Mouse (Mus musculus) activated CD4-positive, CD25-positive, alpha-beta regulatory T cell, adult 9 weeks (primary cell): ENCODE results near the gene Olfr963. TPM values are rescaled to one million over a fixed set of nuclear protein-coding genes. Genes with fewer than 3 reads are reported as not detected.

Experiments used
- polyA plus RNA-seq: library from polyadenylated mRNA; unstranded; fragments of 100-300 nt; shearing (Covaris generic); gene quantifications from one replicate; pipeline ENCODE4 v1.2.1, GENCODE M21; 2017

Gene Olfr963
- polyA plus RNA-seq, result not detected

GRCm38 (mm10) chr9:39666905-39667304 is at the start of gene Olfr963:
Gene Olfr963 (plus strand): TSS chr9:39667205.

GRCm38 (mm10) chr9:39621073-39621472 is 45.9 kb upstream of the Olfr963 start, which contains the start of gene Olfr960:
Gene Olfr960 (plus strand): TSS chr9:39621373.

GRCm38 (mm10) chr9:39644785-39645184 is 22.2 kb upstream of the Olfr963 start, which contains the start of gene Olfr961:
Gene Olfr961 (plus strand): TSS chr9:39645085.

GRCm38 (mm10) chr9:39707017-39707416 is 40.0 kb downstream of the Olfr963 start, which contains the start of gene Olfr149:
Gene Olfr149 (minus strand): TSS chr9:39707117.

GRCm38 (mm10) chr9:39711053-39711452 is 44.0 kb downstream of the Olfr963 start, which contains the start of gene Olfr965:
Gene Olfr965 (plus strand): TSS chr9:39711353.

Other genes with a start within 250 kb of the Olfr963 start
- gene Olfr952, start 240.1 kb upstream of the Olfr963 start, polyA plus RNA-seq, result not detected
- not detected for gene Olfr954, start 210.5 kb upstream of the Olfr963 start, polyA plus RNA-seq
- gene Olfr955, start 195.3 kb upstream of the Olfr963 start, polyA plus RNA-seq, result not detected
- not detected for gene Olfr44, start 173.2 kb upstream of the Olfr963 start, polyA plus RNA-seq
- gene Olfr957, start 151.4 kb upstream of the Olfr963 start, polyA plus RNA-seq, result not detected
- gene Olfr958, start 113.2 kb upstream of the Olfr963 start, polyA plus RNA-seq, result not detected
- not detected for gene Olfr959, start 91.6 kb upstream of the Olfr963 start, polyA plus RNA-seq
- not detected for gene AW551984, start 62.8 kb upstream of the Olfr963 start, polyA plus RNA-seq
- gene Olfr148, start 56.5 kb upstream of the Olfr963 start, polyA plus RNA-seq, result not detected
- gene Olfr960, start 45.8 kb upstream of the Olfr963 start, polyA plus RNA-seq, result not detected
- gene Olfr961, start 22.1 kb upstream of the Olfr963 start, polyA plus RNA-seq, result not detected
- not detected for gene Olfr149, start 39.9 kb downstream of the Olfr963 start, polyA plus RNA-seq
- not detected for gene Olfr965, start 44.1 kb downstream of the Olfr963 start, polyA plus RNA-seq
- not detected for gene Olfr150, start 63.8 kb downstream of the Olfr963 start, polyA plus RNA-seq
- not detected for gene Olfr967, start 79.0 kb downstream of the Olfr963 start, polyA plus RNA-seq
- not detected for gene Olfr968, start 116.0 kb downstream of the Olfr963 start, polyA plus RNA-seq
- not detected for gene Olfr969, start 123.7 kb downstream of the Olfr963 start, polyA plus RNA-seq
- gene Olfr970, start 141.7 kb downstream of the Olfr963 start, polyA plus RNA-seq, result not detected
- gene Olfr971, start 169.7 kb downstream of the Olfr963 start, polyA plus RNA-seq, result not detected
- not detected for gene Olfr972, start 199.2 kb downstream of the Olfr963 start, polyA plus RNA-seq
- not detected for gene Olfr229, start 240.1 kb downstream of the Olfr963 start, polyA plus RNA-seq